In the genomic region with DNA sequence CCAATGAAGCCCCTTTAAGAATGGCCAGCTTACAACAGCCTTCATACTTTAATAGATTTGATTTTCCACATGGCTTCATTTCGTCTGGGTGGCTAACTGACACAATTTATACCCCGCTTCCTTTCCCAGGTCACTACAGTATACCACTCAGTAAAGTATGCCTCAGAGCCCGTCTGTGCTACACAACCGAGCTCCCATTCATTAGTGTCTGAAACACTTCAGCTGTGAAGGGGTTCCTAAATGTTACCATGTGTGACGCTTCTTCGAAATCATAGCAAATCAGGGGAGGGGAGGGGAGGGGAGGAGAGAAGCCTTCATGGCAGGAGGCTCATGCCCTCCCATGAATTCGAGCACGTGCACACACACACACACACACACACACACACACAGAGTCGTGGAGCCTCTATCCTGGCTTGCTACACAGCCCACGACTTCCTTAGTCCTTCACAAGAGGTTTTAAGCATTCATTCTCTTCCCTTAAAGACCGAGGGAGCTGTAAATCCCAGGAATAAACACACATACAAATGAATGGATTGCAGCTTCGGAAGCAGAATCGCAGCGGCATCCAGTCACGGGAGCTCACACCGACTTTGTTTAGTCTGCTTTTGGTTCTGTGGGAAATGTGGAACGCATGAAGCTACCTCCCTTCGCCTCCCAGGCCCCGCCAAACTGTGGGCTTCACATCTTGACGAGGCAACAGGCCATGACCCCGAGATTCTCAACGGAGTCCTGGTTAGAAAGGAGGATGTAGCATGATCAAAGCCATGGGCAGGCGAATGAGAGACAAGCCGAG, we compare ENCODE assay signal across 8 mouse cellular contexts.
DNase-seq lines count a peak whose midpoint lies in the region; ATAC-seq lines count a peak whose summit lies in the region.

No protein-coding gene starts in this region.

- no peak overlapping the region for H3K4me3 ChIP-seq in forebrain, embryonic 15.5 days
- H3K4me3 ChIP-seq in liver, embryonic 13.5 days (replicated peaks) = peak overlapping the region; percentile 57

- H3K27ac ChIP-seq in forebrain, embryonic 15.5 days (replicated peaks) = no peak overlapping the region
- H3K27ac ChIP-seq in liver, embryonic 13.5 days = peak overlapping the region; percentile 9; the same call in 1 of the 2 replicates

- no peaks in the 10 kb centered on the region for H3K9me3 ChIP-seq in forebrain, embryonic 15.5 days
- no peaks in the 10 kb centered on the region for H3K9me3 ChIP-seq in liver, embryonic 13.5 days (replicated peaks)

- peak; percentile 53 to 68 for DNase-seq in kidney, postnatal 4 days
- no peak for DNase-seq in kidney, postnatal 10 days
- DNase-seq in liver, embryonic 13.5 days = no peak
- DNase-seq in retina, postnatal 1 day = peak; percentile 81
- no peak for DNase-seq in T-cell, adult 2 months (ENCODE audit: low spot score)
- no peak for DNase-seq in gastrocnemius, postnatal 4 days (ENCODE audit: low spot score in 2 of 2)
- no peak for DNase-seq in ovary, postnatal 36 days (ENCODE audit: low spot score)

- H3K36me3 ChIP-seq in forebrain, embryonic 15.5 days = no peaks in the 10 kb centered on the region
- peaks cover 7% of the 10 kb centered on the region; the same call in 1 of the 2 replicates for H3K36me3 ChIP-seq in liver, embryonic 13.5 days

- 42% methylated on average over 24 of the region's 24 CpGs for WGBS in forebrain, embryonic 15.5 days
- 56% methylated on average over 24 of the region's 24 CpGs for WGBS in liver, embryonic 13.5 days (ENCODE audit: insufficient replicate concordance)

- H3K27me3 ChIP-seq in forebrain, embryonic 15.5 days = no peaks in the 10 kb centered on the region
- H3K27me3 ChIP-seq in liver, embryonic 13.5 days = no peaks in the 10 kb centered on the region

- H3K9ac ChIP-seq in forebrain, embryonic 15.5 days (replicated peaks) = no peak overlapping the region
- H3K9ac ChIP-seq in liver, embryonic 13.5 days = no peak overlapping the region; the same call in 1 of the 2 replicates

- 0 out of 2 replicates have a peak overlapping the region, but pooled peaks have one; percentile 0 for H3K4me2 ChIP-seq in forebrain, embryonic 15.5 days (replicated peaks)
- H3K4me2 ChIP-seq in liver, embryonic 13.5 days = peak overlapping the region; percentile 66

- peaks cover 10% of the 10 kb centered on the region; the same call in 1 of the 2 replicates for H3K4me1 ChIP-seq in forebrain, embryonic 15.5 days
- peaks cover 36% of the 10 kb centered on the region for H3K4me1 ChIP-seq in liver, embryonic 13.5 days (replicated peaks)

- peak; percentile 60; the same call in 1 of the 2 replicates for ATAC-seq in forebrain, embryonic 15.5 days (replicated peaks)
- ATAC-seq in liver, embryonic 13.5 days (ENCODE audit: low read depth) = no peak

Comparison
In these comparisons a context has a peak if more than half of its experiments do, and no peak if none do; other contexts are left out.
1. DNase-seq: peak in kidney, postnatal 4 days (2 of 2) and retina, postnatal 1 day (single experiment); none in kidney, postnatal 10 days (single experiment), liver, embryonic 13.5 days (single experiment), T-cell, adult 2 months (single experiment), gastrocnemius, postnatal 4 days (0 of 2) and ovary, postnatal 36 days (single experiment).